Mouse (Mus musculus): Measurements from ENCODE around the gene Rbfox1. TPM values are rescaled to one million over a fixed set of nuclear protein-coding genes. Genes with fewer than 3 reads are reported as not detected.

The Rbfox1 gene
- polyA plus RNA-seq, 1 experiment: 4.0 TPM

- no peak for DNase-seq
- TF ChIP-seq POLR2A (IDR thresholded peaks at IDR 0.05; ENCODE audit: borderline replicate concordance, extremely low read depth, low read depth, low read length) (no peak), CTCF (IDR thresholded peaks at IDR 0.05; ENCODE audit: insufficient read depth, low read length) (no peak)
Observed at GRCm38 (mm10) chr16:7158856-7159826, 1274.0 kb downstream of the Rbfox1 start.

GRCm38 (mm10) chr16:7159827-7160217, 1274.7 kb downstream of the Rbfox1 start:
- 85% methylated on average over 6 of the region's 6 CpGs for WGBS
- no peak for DNase-seq
- Histone ChIP-seq H3K4me1 (ENCODE audit: control insufficient read depth, insufficient read depth, low read length) (no peaks in the 10 kb centered on the region), H3K4me3 (replicated peaks; ENCODE audit: extremely low read depth, low read depth, low read length) (no peak overlapping the region)
- TF ChIP-seq POLR2A (IDR thresholded peaks at IDR 0.05; ENCODE audit: borderline replicate concordance, extremely low read depth, low read depth, low read length): no peak

More at GRCm38 (mm10) chr16:7158856-7159826, 1274.0 kb downstream of the Rbfox1 start:
- Histone ChIP-seq H3K4me1 (ENCODE audit: control insufficient read depth, insufficient read depth, low read length) (no peaks in the 10 kb centered on the region), H3K4me3 (replicated peaks; ENCODE audit: extremely low read depth, low read depth, low read length) (no peak overlapping the region)
- WGBS: 76% methylated on average over 8 of the region's 8 CpGs

- WGBS: 66% methylated on average over 4 of the region's 4 CpGs
- no peak for TF ChIP-seq CTCF (IDR thresholded peaks at IDR 0.05; ENCODE audit: insufficient read depth, low read length)
- no peak for TF ChIP-seq POLR2A (IDR thresholded peaks at IDR 0.05; ENCODE audit: borderline replicate concordance, extremely low read depth, low read depth, low read length)
- H3K4me3 ChIP-seq (replicated peaks; ENCODE audit: extremely low read depth, low read depth, low read length): no peak overlapping the region
- DNase-seq: no peak
- H3K4me1 ChIP-seq (ENCODE audit: control insufficient read depth, insufficient read depth, low read length): no peaks in the 10 kb centered on the region
Observed at GRCm38 (mm10) chr16:7162168-7162567, 1277.0 kb downstream of the Rbfox1 start.

- Histone ChIP-seq H3K4me1 (ENCODE audit: control insufficient read depth, insufficient read depth, low read length) (no peaks in the 10 kb centered on the region), H3K4me3 (replicated peaks; ENCODE audit: extremely low read depth, low read depth, low read length) (no peak overlapping the region)
- DNase-seq: no peak
- 67% methylated on average over 4 of the region's 4 CpGs for WGBS
- no peak for TF ChIP-seq POLR2A (IDR thresholded peaks at IDR 0.05; ENCODE audit: borderline replicate concordance, extremely low read depth, low read depth, low read length)
- TF ChIP-seq CTCF (IDR thresholded peaks at IDR 0.05; ENCODE audit: insufficient read depth, low read length): no peak
Observed at GRCm38 (mm10) chr16:7163688-7164087, 1278.5 kb downstream of the Rbfox1 start.

- H3K4me3 ChIP-seq (replicated peaks; ENCODE audit: extremely low read depth, low read depth, low read length): no peak overlapping the region
- 84% methylated on average over 8 of the region's 8 CpGs for WGBS
- no peak for DNase-seq
- TF ChIP-seq POLR2A (IDR thresholded peaks at IDR 0.05; ENCODE audit: borderline replicate concordance, extremely low read depth, low read depth, low read length) (no peak), CTCF (IDR thresholded peaks at IDR 0.05; ENCODE audit: insufficient read depth, low read length) (no peak)
- H3K4me1 ChIP-seq (ENCODE audit: control insufficient read depth, insufficient read depth, low read length): no peaks in the 10 kb centered on the region
Observed at GRCm38 (mm10) chr16:7164153-7164737, 1279.1 kb downstream of the Rbfox1 start.

GRCm38 (mm10) chr16:7175960-7176359, 1290.8 kb downstream of the Rbfox1 start:
- Histone ChIP-seq H3K4me3 (replicated peaks; ENCODE audit: extremely low read depth, low read depth, low read length) (no peak overlapping the region), H3K4me1 (ENCODE audit: control insufficient read depth, insufficient read depth, low read length) (no peaks in the 10 kb centered on the region)
- DNase-seq: no peak
- no peak for TF ChIP-seq POLR2A (IDR thresholded peaks at IDR 0.05; ENCODE audit: borderline replicate concordance, extremely low read depth, low read depth, low read length)
- TF ChIP-seq CTCF (IDR thresholded peaks at IDR 0.05; ENCODE audit: insufficient read depth, low read length): no peak
- WGBS: 88% methylated on average over 2 of the region's 2 CpGs

GRCm38 (mm10) chr16:7187788-7188187, 1302.6 kb downstream of the Rbfox1 start:
- no peak for DNase-seq
- H3K4me1 ChIP-seq (ENCODE audit: control insufficient read depth, insufficient read depth, low read length): no peaks in the 10 kb centered on the region
- H3K4me3 ChIP-seq (replicated peaks; ENCODE audit: extremely low read depth, low read depth, low read length): no peak overlapping the region
- 51% methylated on average over 2 of the region's 2 CpGs for WGBS
- TF ChIP-seq POLR2A (IDR thresholded peaks at IDR 0.05; ENCODE audit: borderline replicate concordance, extremely low read depth, low read depth, low read length): no peak
- no peak for TF ChIP-seq CTCF (IDR thresholded peaks at IDR 0.05; ENCODE audit: insufficient read depth, low read length)

GRCm38 (mm10) chr16:7193535-7193934, 1308.4 kb downstream of the Rbfox1 start:
- Histone ChIP-seq H3K4me3 (replicated peaks; ENCODE audit: extremely low read depth, low read depth, low read length) (no peak overlapping the region), H3K4me1 (ENCODE audit: control insufficient read depth, insufficient read depth, low read length) (no peaks in the 10 kb centered on the region)
- 51% methylated on average over 5 of the region's 5 CpGs for WGBS
- DNase-seq: no peak
- TF ChIP-seq CTCF (IDR thresholded peaks at IDR 0.05; ENCODE audit: insufficient read depth, low read length) (no peak), POLR2A (IDR thresholded peaks at IDR 0.05; ENCODE audit: borderline replicate concordance, extremely low read depth, low read depth, low read length) (no peak)

GRCm38 (mm10) chr16:7197953-7198352, 1312.8 kb downstream of the Rbfox1 start:
- TF ChIP-seq CTCF (IDR thresholded peaks at IDR 0.05; ENCODE audit: insufficient read depth, low read length) (no peak), POLR2A (IDR thresholded peaks at IDR 0.05; ENCODE audit: borderline replicate concordance, extremely low read depth, low read depth, low read length) (no peak)
- no peak overlapping the region for H3K4me3 ChIP-seq (replicated peaks; ENCODE audit: extremely low read depth, low read depth, low read length)
- no peak for DNase-seq
- H3K4me1 ChIP-seq (ENCODE audit: control insufficient read depth, insufficient read depth, low read length): no peaks in the 10 kb centered on the region
- 79% methylated on average over 5 of the region's 5 CpGs for WGBS

All from lung, adult 2 months (tissue).